In the genomic region with DNA sequence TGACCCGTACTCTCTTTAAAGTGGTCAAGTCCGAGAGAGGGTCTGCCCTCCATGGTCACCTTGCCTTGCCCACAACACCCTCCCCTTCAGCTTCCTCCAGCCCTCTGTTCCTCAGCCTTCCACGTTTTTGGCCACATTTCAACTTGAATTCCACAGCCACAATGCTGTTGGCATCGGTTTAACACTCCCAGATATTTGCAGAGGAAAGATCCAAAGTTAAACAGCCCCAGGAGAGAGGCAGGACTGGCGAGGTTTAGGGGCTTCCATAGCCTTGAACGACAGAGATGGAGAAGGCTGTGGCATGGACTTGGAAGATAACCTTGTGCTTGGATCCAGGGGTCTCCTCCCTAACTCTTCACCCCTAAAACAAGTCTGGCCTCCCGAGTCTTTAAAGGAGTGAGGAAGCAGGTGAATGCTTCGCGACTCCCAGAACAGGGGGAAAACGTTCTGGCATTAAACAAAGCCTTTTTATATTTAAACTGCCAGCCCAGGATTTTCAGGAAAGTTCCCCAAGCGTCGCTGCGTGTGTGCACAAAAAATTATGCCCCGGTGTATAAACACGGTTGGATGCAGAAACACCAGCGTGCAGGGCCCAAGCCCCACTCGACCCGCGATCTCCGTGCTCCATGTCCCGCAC, we compare ENCODE assay signal across 8 mouse cellular contexts. TPM values are rescaled to one million over a fixed set of nuclear protein-coding genes. Genes with fewer than 3 reads are reported as not detected.
DNase-seq lines count a peak whose midpoint lies in the region; ATAC-seq and TF ChIP-seq lines count a peak whose summit lies in the region.

No protein-coding gene starts in this region.

- peak overlapping the region; percentile 51 for H3K9ac ChIP-seq in forebrain, embryonic 14.5 days (ENCODE audit: low read length)
- 0 out of 2 replicates have a peak overlapping the region, but pooled peaks have one; percentile 15 for H3K9ac ChIP-seq in kidney, postnatal 0 days (ENCODE audit: low read depth, low read length)
- 0 out of 2 replicates have a peak overlapping the region, but pooled peaks have one; percentile 17 for H3K9ac ChIP-seq in neural tube, embryonic 14.5 days (replicated peaks; ENCODE audit: low read depth, low read length)

- no peaks in the 10 kb centered on the region for H3K36me3 ChIP-seq in forebrain, embryonic 14.5 days (ENCODE audit: control insufficient read depth, insufficient read depth, low read length)
- H3K36me3 ChIP-seq in kidney, postnatal 0 days (ENCODE audit: insufficient read depth, low read length) = no peaks in the 10 kb centered on the region
- H3K36me3 ChIP-seq in neural tube, embryonic 14.5 days (ENCODE audit: control insufficient read depth, insufficient read depth, low read length) = no peaks in the 10 kb centered on the region

- H3K9me3 ChIP-seq in forebrain, embryonic 14.5 days (replicated peaks; ENCODE audit: control insufficient read depth, low read length) = no peaks in the 10 kb centered on the region
- H3K9me3 ChIP-seq in kidney, postnatal 0 days (replicated peaks; ENCODE audit: low read length) = no peaks in the 10 kb centered on the region
- no peaks in the 10 kb centered on the region for H3K9me3 ChIP-seq in neural tube, embryonic 14.5 days (ENCODE audit: control insufficient read depth, low read length)

- no peak overlapping the region for H3K27ac ChIP-seq in left cerebral cortex, adult 2 months
- peak overlapping the region; percentile 39; the same call in 1 of the 2 replicates for H3K27ac ChIP-seq in forebrain, embryonic 14.5 days (ENCODE audit: low read depth, low read length)
- no peak overlapping the region for H3K27ac ChIP-seq in kidney, postnatal 0 days
- no peak overlapping the region; the same call in 1 of the 2 replicates for H3K27ac ChIP-seq in neural tube, embryonic 14.5 days (ENCODE audit: low read depth, low read length)

- intact Hi-C loops in left cerebral cortex, adult 2 months (cut with DNase I) = no loop called here
- intact Hi-C loops in left cerebral cortex, postnatal 10 days (cut with DNase I) = no loop called here

- WGBS in forebrain, embryonic 14.5 days = 8% methylated on average over 21 of the region's 21 CpGs
- WGBS in kidney, postnatal 0 days = 11% methylated on average over 21 of the region's 21 CpGs
- 10% methylated on average over 21 of the region's 21 CpGs for WGBS in neural tube, embryonic 14.5 days

- H3K4me1 ChIP-seq in forebrain, embryonic 14.5 days (ENCODE audit: control insufficient read depth, insufficient read depth, low read length) = peaks cover 11% of the 10 kb centered on the region
- H3K4me1 ChIP-seq in kidney, postnatal 0 days (replicated peaks; ENCODE audit: insufficient read depth, low read length) = peaks cover 14% of the 10 kb centered on the region; the same call in 1 of the 2 replicates
- peaks cover 12% of the 10 kb centered on the region for H3K4me1 ChIP-seq in neural tube, embryonic 14.5 days (ENCODE audit: control insufficient read depth, insufficient read depth, low read length)

- peak overlapping the region; percentile 30 for H3K4me3 ChIP-seq in left cerebral cortex, adult 2 months
- H3K4me3 ChIP-seq in forebrain, embryonic 14.5 days (ENCODE audit: low read depth, low read length) = peak overlapping the region; percentile 24
- H3K4me3 ChIP-seq in kidney, postnatal 0 days (replicated peaks; ENCODE audit: low read depth, low read length) = peak overlapping the region; percentile 24; the same call in 1 of the 2 replicates
- 0 out of 2 replicates have a peak overlapping the region, but pooled peaks have one; percentile 11 for H3K4me3 ChIP-seq in neural tube, embryonic 14.5 days (ENCODE audit: low read depth, low read length)

- no peak for ATAC-seq in forebrain, embryonic 14.5 days
- ATAC-seq in kidney, postnatal 0 days (replicated peaks; ENCODE audit: low FRiP score, low read depth) = no peak
- no peak for ATAC-seq in neural tube, embryonic 14.5 days (ENCODE audit: low read depth)
- ATAC-seq in frontal cortex, adult (ENCODE audit: low TSS enrichment) = no peak

- peak overlapping the region; percentile 55 for H3K4me2 ChIP-seq in forebrain, embryonic 14.5 days (ENCODE audit: low read length)
- peak overlapping the region; percentile 62 for H3K4me2 ChIP-seq in kidney, postnatal 0 days (ENCODE audit: low read length)
- H3K4me2 ChIP-seq in neural tube, embryonic 14.5 days (ENCODE audit: low read depth, low read length) = peak overlapping the region; percentile 50

- DNase-seq in left cerebral cortex, adult 2 months (ENCODE audit: extremely low spot score in 1 of 2, low spot score in 2 of 2) = no peak
- DNase-seq in left cerebral cortex, postnatal 10 days (ENCODE audit: extremely low spot score in 1 of 2, low spot score in 2 of 2) = no peak
- DNase-seq in forebrain, embryonic 14.5 days (ENCODE audit: low spot score) = peak; percentile 62
- no peak for DNase-seq in kidney, postnatal 0 days (ENCODE audit: low spot score)
- DNase-seq in ovary, postnatal 14 days (ENCODE audit: low spot score) = no peak
- no peak for DNase-seq in urinary bladder, postnatal 25 days (ENCODE audit: low spot score)

- TF ChIP-seq CTCF in left cerebral cortex, adult 2 months (IDR thresholded peaks at IDR 0.05) = no peak
- TF ChIP-seq CTCF in kidney, postnatal 0 days (IDR thresholded peaks at IDR 0.05; ENCODE audit: low read depth) = no peak

- no peaks in the 10 kb centered on the region for H3K27me3 ChIP-seq in forebrain, embryonic 14.5 days (replicated peaks; ENCODE audit: control insufficient read depth, insufficient read depth, low read length)
- H3K27me3 ChIP-seq in kidney, postnatal 0 days (ENCODE audit: insufficient read depth, low read length) = no peaks in the 10 kb centered on the region
- no peaks in the 10 kb centered on the region for H3K27me3 ChIP-seq in neural tube, embryonic 14.5 days (ENCODE audit: control insufficient read depth, insufficient read depth, low read length)

RNA-seq across cellular contexts. Expression of a gene that starts 14.8 kb away (rescaled TPM):
- 10 to 100 TPM; 25.4 to 32.6 TPM for total RNA-seq in left cerebral cortex, adult 2 months (2021)
- total RNA-seq in left cerebral cortex, postnatal 10 days (2021) = 10 to 100 TPM; 18.2 to 26.0 TPM
- 26.4 and 27.9 TPM in 2 replicates for polyA plus RNA-seq in forebrain, embryonic 14.5 days (2014; fragmentation: Nextera tagmentation; extraction: Ambion mirVana)
- polyA plus RNA-seq in kidney, postnatal 0 days (2015; fragmentation: Nextera tagmentation; extraction: Ambion mirVana) = 5.9 and 6.1 TPM in 2 replicates
- 35.0 and 43.6 TPM in 2 replicates for polyA plus RNA-seq in neural tube, embryonic 14.5 days (2014; fragmentation: Nextera tagmentation; extraction: Ambion mirVana)
